Mouse (Mus musculus) liver, embryonic 13.5 days (tissue): Measurements from ENCODE around the gene Cd300a. TPM values are rescaled to one million over a fixed set of nuclear protein-coding genes. Genes with fewer than 3 reads are reported as not detected.

Experiments
- ATAC-seq: fragments of 200-750 bp; cut with Nextera tagmentation; 2 replicates; pipeline ENCODE4 v1.8.0; 2017; ENCODE audit warnings: low read depth, mild to moderate bottlenecking, moderate number of reproducible peaks, moderate library complexity
- DNase-seq: peaks from one replicate; pipeline ENCODE4 v3.0.0; 2022
- H3K27ac ChIP-seq: fragments of 300-500 bp; sonication (generic); 2 replicates; pipeline ENCODE4 v1.5.1; 2015; ENCODE audit warnings: moderate library complexity, mild to moderate bottlenecking, inconsistent platforms
- H3K27me3 ChIP-seq: fragments of 300-500 bp; sonication (generic); 2 replicates; pipeline ENCODE4 v1.6.1; 2015; ENCODE audit warnings: mild to moderate bottlenecking, inconsistent platforms
- H3K36me3 ChIP-seq: fragments of 300-500 bp; sonication (generic); 2 replicates; pipeline ENCODE4 v1.6.1; 2015; ENCODE audit warnings: mild to moderate bottlenecking, inconsistent platforms
- H3K4me1 ChIP-seq: fragments of 300-500 bp; sonication (generic); replicated peaks from 2 replicates; pipeline ENCODE4 v1.6.1; 2015; ENCODE audit warnings: inconsistent platforms
- H3K4me2 ChIP-seq: fragments of 300-500 bp; sonication (generic); 2 replicates; pipeline ENCODE4 v1.6.1; 2015; ENCODE audit warnings: inconsistent platforms, mild to moderate bottlenecking, moderate library complexity
- H3K4me3 ChIP-seq: fragments of 300-500 bp; sonication (generic); replicated peaks from 2 replicates; pipeline ENCODE4 v1.5.1; 2015; ENCODE audit warnings: mild to moderate bottlenecking, inconsistent platforms
- H3K9ac ChIP-seq: fragments of 300-500 bp; sonication (generic); 2 replicates; pipeline ENCODE4 v1.6.1; 2015; ENCODE audit warnings: mild to moderate bottlenecking, inconsistent platforms
- H3K9me3 ChIP-seq: fragments of 300-500 bp; sonication (generic); replicated peaks from 2 replicates; pipeline ENCODE4 v1.6.1; 2016; ENCODE audit warnings: inconsistent platforms
- WGBS: fragments of 180-500 bp; shearing (Covaris S2); methylation state at CpG from one replicate; pipeline ENCODE4 v1.1.7; 2015; ENCODE audit not compliant: insufficient replicate concordance; 5-methylcytosine and 5-hydroxymethylcytosine counted together
- polyA plus RNA-seq: library from polyadenylated mRNA; unstranded; fragments of >200 nt; fragmentation: Nextera tagmentation; extraction: Ambion mirVana; gene quantifications from 2 replicates; pipeline ENCODE4 v1.2.1, GENCODE M21; 2015

Cd300a gene
- polyA plus RNA-seq, 1 experiment from 2014 or later: 5.5 TPM

GRCm38 (mm10) chr11:114912847-114913246 is 23.0 kb downstream of the Cd300a start:
- ATAC-seq (peak; percentile 47; the same call in 1 of the 2 replicates), DNase-seq (peak; percentile 46)
- Histone ChIP-seq H3K27me3 (no peaks in the 10 kb centered on the region), H3K9ac (no peak overlapping the region), H3K4me2 (no peak overlapping the region), H3K4me3 (no peak overlapping the region), H3K4me1 (no peaks in the 10 kb centered on the region), H3K9me3 (no peaks in the 10 kb centered on the region), H3K27ac (no peak overlapping the region), H3K36me3 (no peaks in the 10 kb centered on the region)
- 1% methylated on average over 9 of the region's 9 CpGs for WGBS

GRCm38 (mm10) chr11:114914978-114915377 is 25.1 kb downstream of the Cd300a start:
- H3K36me3 ChIP-seq: no peaks in the 10 kb centered on the region
- H3K9ac ChIP-seq: no peak overlapping the region
- no peaks in the 10 kb centered on the region for H3K9me3 ChIP-seq
- DNase-seq (no peak), ATAC-seq (no peak)
- no peaks in the 10 kb centered on the region for H3K27me3 ChIP-seq
- no peak overlapping the region for H3K4me2 ChIP-seq
- no peak overlapping the region for H3K4me3 ChIP-seq
- 11% methylated on average over 7 of the region's 7 CpGs for WGBS
- no peak overlapping the region for H3K27ac ChIP-seq
- H3K4me1 ChIP-seq: no peaks in the 10 kb centered on the region

GRCm38 (mm10) chr11:114917120-114917519 is 27.3 kb downstream of the Cd300a start:
- no peak overlapping the region for H3K9ac ChIP-seq
- no peaks in the 10 kb centered on the region for H3K4me1 ChIP-seq
- H3K27ac ChIP-seq: no peak overlapping the region
- no peak for ATAC-seq
- no peak for DNase-seq
- H3K4me2 ChIP-seq: no peak overlapping the region
- no peaks in the 10 kb centered on the region for H3K36me3 ChIP-seq
- no peaks in the 10 kb centered on the region for H3K9me3 ChIP-seq
- H3K27me3 ChIP-seq: no peaks in the 10 kb centered on the region
- no peak overlapping the region for H3K4me3 ChIP-seq
- whole genome bisulfite sequencing: 32% methylated on average over 6 of the region's 6 CpGs

GRCm38 (mm10) chr11:114922439-114922838 is 32.6 kb downstream of the Cd300a start:
- Histone ChIP-seq H3K4me3 (no peak overlapping the region), H3K27me3 (no peaks in the 10 kb centered on the region), H3K36me3 (no peaks in the 10 kb centered on the region), H3K4me1 (no peaks in the 10 kb centered on the region), H3K27ac (no peak overlapping the region), H3K9ac (no peak overlapping the region), H3K4me2 (no peak overlapping the region), H3K9me3 (no peaks in the 10 kb centered on the region)
- WGBS: 77% methylated on average over 4 of the region's 4 CpGs
- no peak for DNase-seq
- no peak for ATAC-seq

- ATAC-seq (no peak), DNase-seq (no peak)
- H3K36me3 ChIP-seq: no peaks in the 10 kb centered on the region
- no peaks in the 10 kb centered on the region for H3K4me1 ChIP-seq
- H3K4me3 ChIP-seq: no peak overlapping the region
- no peaks in the 10 kb centered on the region for H3K9me3 ChIP-seq
- H3K27ac ChIP-seq: no peak overlapping the region
- no peak overlapping the region for H3K4me2 ChIP-seq
- no peaks in the 10 kb centered on the region for H3K27me3 ChIP-seq
- H3K9ac ChIP-seq: no peak overlapping the region
- 56% methylated on average over 4 of the region's 4 CpGs for WGBS
Observed at GRCm38 (mm10) chr11:114923961-114924360, 34.1 kb downstream of the Cd300a start.

GRCm38 (mm10) chr11:114929581-114929980 is 39.7 kb downstream of the Cd300a start:
- no peaks in the 10 kb centered on the region for H3K27me3 ChIP-seq
- no peak overlapping the region for H3K9ac ChIP-seq
- H3K4me2 ChIP-seq: no peak overlapping the region
- no peak overlapping the region for H3K27ac ChIP-seq
- ATAC-seq (no peak), DNase-seq (no peak)
- H3K4me3 ChIP-seq: no peak overlapping the region
- no peaks in the 10 kb centered on the region; the same call in 1 of the 2 replicates for H3K4me1 ChIP-seq
- 44% methylated on average over 2 of the region's 2 CpGs for WGBS
- no peaks in the 10 kb centered on the region for H3K9me3 ChIP-seq
- H3K36me3 ChIP-seq: no peaks in the 10 kb centered on the region

- 50% methylated on average over 5 of the region's 5 CpGs for WGBS
- DNase-seq (no peak), ATAC-seq (no peak)
- H3K4me3 ChIP-seq: no peak overlapping the region
- H3K9me3 ChIP-seq: no peaks in the 10 kb centered on the region
- H3K9ac ChIP-seq: no peak overlapping the region
- no peaks in the 10 kb centered on the region; the same call in 1 of the 2 replicates for H3K4me1 ChIP-seq
- no peaks in the 10 kb centered on the region for H3K36me3 ChIP-seq
- peak overlapping the region; percentile 1; the same call in 1 of the 2 replicates for H3K27ac ChIP-seq
- no peaks in the 10 kb centered on the region for H3K27me3 ChIP-seq
- no peak overlapping the region for H3K4me2 ChIP-seq
Observed at GRCm38 (mm10) chr11:114931041-114931440, 41.2 kb downstream of the Cd300a start.

GRCm38 (mm10) chr11:114933591-114933990 is 43.8 kb downstream of the Cd300a start:
- H3K4me3 ChIP-seq: no peak overlapping the region
- DNase-seq: no peak
- no peak for ATAC-seq
- no peak overlapping the region for H3K9ac ChIP-seq
- H3K36me3 ChIP-seq: no peaks in the 10 kb centered on the region
- H3K9me3 ChIP-seq: no peaks in the 10 kb centered on the region
- no peaks in the 10 kb centered on the region; the same call in 1 of the 2 replicates for H3K4me1 ChIP-seq
- no peaks in the 10 kb centered on the region for H3K27me3 ChIP-seq
- no peak overlapping the region for H3K27ac ChIP-seq
- H3K4me2 ChIP-seq: no peak overlapping the region
- 50% methylated on average over 4 of the region's 4 CpGs for WGBS

- WGBS: 23% methylated on average over 6 of the region's 6 CpGs
- Histone ChIP-seq H3K36me3 (no peaks in the 10 kb centered on the region), H3K27ac (no peak within 1 kb of the TSS), H3K9me3 (no peaks in the 10 kb centered on the region), H3K9ac (no peak within 1 kb of the TSS), H3K4me1 (no peaks in the 10 kb centered on the region; the same call in 1 of the 2 replicates), H3K4me3 (no peak within 1 kb of the TSS), H3K4me2 (no peak within 1 kb of the TSS), H3K27me3 (no peaks in the 10 kb centered on the region)
- DNase-seq (no peak), ATAC-seq (no peak)
Observed at GRCm38 (mm10) chr11:114934144-114934543, 44.3 kb downstream of the Cd300a start, which contains the start of gene Cd300lb. Gene Cd300lb (minus strand): TSS chr11:114934386.

Other genes with a start within 250 kb of the Cd300a start
- gene Rpl38, start 221.5 kb upstream of the Cd300a start, polyA plus RNA-seq: 1,120 and 1,164 TPM in 2 replicates
- 5.9 and 7.1 TPM in 2 replicates for gene Ttyh2, start 214.6 kb upstream of the Cd300a start, polyA plus RNA-seq
- 0.06 TPM in 1 of 2 replicates, not detected in the other for gene Dnaic2, start 162.6 kb upstream of the Cd300a start, polyA plus RNA-seq
- gene Kif19a, start 124.7 kb upstream of the Cd300a start, polyA plus RNA-seq: 0.07 and 0.12 TPM in 2 replicates
- gene Btbd17, start 94.1 kb upstream of the Cd300a start, polyA plus RNA-seq: 0.07 and 0.13 TPM in 2 replicates
- gene Gpr142, start 91.1 kb upstream of the Cd300a start, polyA plus RNA-seq: not detected in 2 replicates
- gene Gprc5c, start 38.9 kb upstream of the Cd300a start, polyA plus RNA-seq: 11.3 and 12.8 TPM in 2 replicates
- gene Cd300lb, start 44.3 kb downstream of the Cd300a start, polyA plus RNA-seq: 0.50 and 0.72 TPM in 2 replicates
- 0.16 TPM in 1 of 2 replicates, not detected in the other for gene Cd300c, start 79.1 kb downstream of the Cd300a start, polyA plus RNA-seq
- gene Cd300ld, start 99.9 kb downstream of the Cd300a start, polyA plus RNA-seq: 0.48 and 0.59 TPM in 2 replicates
- gene Cd300c2, start 111.8 kb downstream of the Cd300a start, polyA plus RNA-seq: 4.2 and 4.9 TPM in 2 replicates
- gene Cd300ld2, start 126.2 kb downstream of the Cd300a start, polyA plus RNA-seq: not detected in 2 replicates
- gene Cd300ld4, start 137.0 kb downstream of the Cd300a start, polyA plus RNA-seq: not detected in 2 replicates
- gene Cd300ld5, start 147.7 kb downstream of the Cd300a start, polyA plus RNA-seq: not detected in 2 replicates
- gene Cd300ld3, start 158.4 kb downstream of the Cd300a start, polyA plus RNA-seq: not detected in 2 replicates
- 0.68 and 0.82 TPM in 2 replicates for gene Cd300e, start 172.1 kb downstream of the Cd300a start, polyA plus RNA-seq
- gene Rab37, start 201.4 kb downstream of the Cd300a start, polyA plus RNA-seq: 3.3 and 3.6 TPM in 2 replicates
- gene Cd300lf, start 244.0 kb downstream of the Cd300a start, polyA plus RNA-seq: 0.97 TPM in 2 replicates